Mouse (Mus musculus) cerebral cortex, adult 2 months (tissue): ENCODE results near the gene Syde2.

ENCODE experiments used
- WGBS: fragments of 180-500 bp; shearing (Covaris S2); methylation state at CpG from one replicate; pipeline ENCODE4 v1.1.7; 2018; 5-methylcytosine and 5-hydroxymethylcytosine counted together

Syde2 gene

DNA sequence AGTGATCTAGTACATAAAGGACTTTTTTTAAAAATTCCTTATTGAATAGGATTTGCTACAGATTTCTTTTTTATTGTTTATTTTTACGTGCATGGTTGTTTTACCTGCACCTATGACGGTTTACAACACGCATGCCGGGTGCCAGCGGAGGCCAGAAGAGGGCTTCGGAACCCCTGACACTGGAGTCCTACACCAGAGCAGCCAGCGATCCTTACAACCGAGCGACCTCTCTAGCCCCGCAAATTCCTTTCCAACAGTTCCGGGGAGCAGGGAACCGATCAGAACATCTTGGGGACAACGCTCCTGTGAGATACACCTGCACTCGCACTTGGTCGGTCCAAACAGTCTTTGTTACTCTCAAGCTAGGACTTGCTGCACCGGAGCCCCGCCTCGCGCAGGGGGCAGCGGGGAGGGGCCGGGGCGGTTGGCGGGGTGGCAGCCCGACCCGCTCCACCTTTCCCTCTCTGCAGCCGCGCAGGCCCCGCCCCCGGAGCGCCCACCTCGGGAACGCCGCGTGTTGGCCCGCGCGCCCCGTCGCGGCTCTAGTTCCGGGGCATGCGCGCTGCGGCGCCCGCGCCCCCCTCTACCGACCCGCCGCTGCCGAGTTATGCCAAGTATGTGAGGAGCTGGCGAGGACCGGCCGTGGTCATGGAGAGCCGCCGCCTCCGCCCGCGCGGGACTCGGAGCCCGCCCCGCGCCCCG lies at the start of gene Syde2:
Syde2 (plus strand) TSS at position 603 of the 702 bp plus-strand sequence.
- WGBS = 2% methylated on average over 53 of the region's 65 CpGs

- 15% methylated on average over 50 of the region's 50 CpGs for WGBS
Observed at GRCm38 (mm10) chr3:145938405-145939349, 49.0 kb upstream of the Syde2 start.

- WGBS = 76% methylated on average over 12 of the region's 12 CpGs
Observed at GRCm38 (mm10) chr3:145939402-145939801, 48.3 kb upstream of the Syde2 start.

DNA sequence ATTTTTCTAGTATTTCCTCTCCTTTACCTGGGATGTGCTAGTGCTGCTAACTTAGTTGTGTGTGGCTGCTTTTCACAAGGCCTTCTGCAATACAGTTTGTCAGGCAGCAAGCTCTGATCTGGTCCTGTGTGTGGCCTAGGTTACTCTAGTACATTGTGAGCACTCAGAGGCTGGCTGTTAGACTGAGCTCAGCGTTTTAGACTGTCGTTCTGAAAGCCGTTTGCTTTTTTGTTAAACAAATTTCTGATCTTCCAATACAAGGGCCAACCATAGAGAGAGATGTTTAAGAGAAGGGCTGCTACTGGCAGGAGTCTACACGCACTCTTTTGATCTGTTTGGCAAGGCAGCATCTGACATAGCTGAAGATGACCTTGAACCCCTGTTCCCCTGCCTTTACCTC lies 47.7 kb upstream of the Syde2 start:
- WGBS = 58% methylated on average over 4 of the region's 4 CpGs

- 14% methylated on average over 3 of the region's 3 CpGs for WGBS
Observed at GRCm38 (mm10) chr3:145941971-145942370, 45.7 kb upstream of the Syde2 start.

DNA sequence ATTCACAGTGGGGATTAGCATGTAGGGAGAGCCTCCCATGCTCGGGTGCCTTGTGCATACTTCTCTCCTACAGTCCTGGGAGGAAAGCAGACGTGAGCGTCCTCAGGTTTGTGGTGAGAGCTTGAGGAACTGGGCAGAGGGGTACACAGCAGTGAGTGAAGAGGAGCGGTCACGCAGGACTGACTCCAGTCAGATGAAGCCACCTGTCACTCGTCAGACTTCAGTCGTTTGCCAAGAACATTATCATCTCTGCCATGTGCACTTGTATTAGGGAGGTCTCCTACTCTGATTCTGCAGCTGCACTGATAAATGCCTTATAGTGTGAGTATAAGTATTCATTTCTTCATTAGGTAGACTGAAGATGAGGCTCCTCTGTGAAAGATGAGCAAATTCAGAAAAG lies 43.3 kb upstream of the Syde2 start:
- WGBS = 84% methylated on average over 7 of the region's 7 CpGs

DNA sequence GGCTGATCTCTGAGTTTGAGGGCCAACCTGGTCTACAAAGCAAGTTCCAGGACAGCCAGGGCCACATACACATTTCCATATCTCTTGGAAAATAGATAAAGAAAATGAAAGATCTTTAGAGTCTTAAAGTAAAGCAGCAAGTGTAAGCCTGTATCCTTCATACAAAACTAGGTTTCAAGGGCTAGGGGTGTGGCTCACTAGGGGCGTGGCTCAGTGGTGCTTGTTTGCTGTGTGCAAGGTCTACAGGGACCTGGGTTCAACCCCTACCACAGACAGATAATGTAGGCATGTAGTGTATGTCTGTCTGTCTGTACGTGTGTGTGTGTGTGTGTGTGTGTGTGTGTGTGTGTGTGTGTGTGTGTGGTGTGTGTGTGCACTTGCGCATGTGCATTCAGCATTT lies 41.8 kb upstream of the Syde2 start:
- 70% methylated on average over 3 of the region's 3 CpGs for WGBS

GRCm38 (mm10) chr3:145946654-145947053 lies 41.0 kb upstream of the Syde2 start:
- 27% methylated on average over 2 of the region's 2 CpGs for WGBS

GRCm38 (mm10) chr3:145947539-145948204 lies 40.0 kb upstream of the Syde2 start:
- 58% methylated on average over 6 of the region's 6 CpGs for WGBS

DNA sequence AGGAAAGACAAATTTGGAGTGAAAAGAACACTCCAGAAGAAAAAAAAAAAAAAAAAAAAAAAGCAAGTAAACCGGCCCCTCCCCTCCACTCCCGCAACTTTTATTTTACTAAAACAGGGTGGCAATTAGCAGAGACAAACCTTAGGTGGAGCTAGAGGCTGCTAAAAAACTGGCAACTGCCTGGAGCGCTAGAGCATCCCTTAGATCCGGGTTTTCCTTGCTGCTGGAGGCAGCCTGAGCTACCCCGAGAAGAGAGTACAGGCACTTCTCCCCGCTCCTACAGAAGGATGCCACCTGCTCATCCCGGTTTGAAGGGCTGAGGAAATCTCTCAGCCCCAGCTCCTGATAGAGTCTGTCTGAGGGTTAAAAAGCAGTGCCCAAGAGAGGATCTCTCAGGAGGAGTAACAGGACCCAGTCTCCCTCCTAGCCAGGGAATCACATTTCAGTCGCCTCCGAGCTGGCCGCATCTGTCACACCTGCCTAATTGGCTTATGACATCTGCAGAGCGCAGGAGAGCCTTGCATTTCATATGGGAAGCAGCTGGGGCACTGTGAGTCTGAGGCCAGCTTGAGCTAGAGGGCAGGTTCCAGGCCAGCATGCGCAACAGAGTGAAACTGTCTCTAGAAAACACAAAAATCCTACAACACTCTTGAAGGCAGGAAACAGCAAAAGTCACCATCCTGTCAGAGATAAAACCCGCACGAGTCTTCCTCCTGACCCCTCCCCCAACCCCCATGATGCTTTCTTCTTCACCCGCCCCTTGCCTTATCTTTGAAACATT lies 37.4 kb upstream of the Syde2 start:
- 14% methylated on average over 15 of the region's 15 CpGs for WGBS

- WGBS = 46% methylated on average over 5 of the region's 5 CpGs
Observed at GRCm38 (mm10) chr3:145950815-145951130, 36.9 kb upstream of the Syde2 start.

GRCm38 (mm10) chr3:145951287-145952165 lies 36.1 kb upstream of the Syde2 start:
- 66% methylated on average over 17 of the region's 17 CpGs for WGBS

GRCm38 (mm10) chr3:145952945-145953344 lies 34.7 kb upstream of the Syde2 start:
- WGBS = 91% methylated on average over 7 of the region's 7 CpGs

DNA sequence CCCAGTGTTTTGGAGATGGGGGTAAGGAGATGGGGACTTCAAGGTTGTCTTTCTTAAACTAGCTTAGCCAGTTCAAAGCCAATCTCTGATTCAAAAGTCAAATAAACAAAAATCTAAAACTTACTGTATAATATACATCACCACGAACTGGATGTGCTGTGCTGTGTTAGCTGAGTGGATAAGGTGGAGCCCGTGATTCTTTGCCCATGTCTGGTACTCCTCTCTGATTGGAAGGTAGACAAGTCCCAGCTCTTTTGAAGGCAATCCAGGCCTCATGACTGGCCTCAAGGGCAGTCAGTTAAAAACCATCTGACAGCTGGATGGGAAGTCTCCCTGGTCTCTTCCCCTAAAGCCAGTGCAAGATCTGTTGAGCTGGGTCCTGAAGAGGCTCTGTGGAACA lies 34.3 kb upstream of the Syde2 start:
- WGBS = 92% methylated on average over 2 of the region's 2 CpGs

DNA sequence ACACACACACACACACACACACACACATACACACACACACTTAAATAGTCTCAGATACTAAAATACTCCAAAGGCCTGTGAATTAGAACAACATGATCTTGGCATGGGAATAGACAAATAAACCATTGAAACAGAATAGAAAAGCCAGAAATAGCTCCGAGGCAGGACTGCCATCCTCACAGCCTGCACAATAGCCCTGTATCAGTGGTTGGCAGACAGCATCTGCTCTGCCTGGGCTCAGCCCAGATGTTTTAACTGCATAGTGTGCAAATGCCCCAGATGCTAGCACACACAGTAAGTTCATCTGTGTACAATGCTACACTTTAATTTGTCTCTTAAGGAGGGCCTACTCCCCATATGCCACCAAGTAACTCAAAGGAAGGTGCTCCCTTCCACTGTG lies 27.8 kb upstream of the Syde2 start:
- WGBS = 29% methylated on average over 1 of the region's 1 CpGs

GRCm38 (mm10) chr3:145962411-145962810 lies 25.3 kb upstream of the Syde2 start:
- 43% methylated on average over 9 of the region's 9 CpGs for WGBS

DNA sequence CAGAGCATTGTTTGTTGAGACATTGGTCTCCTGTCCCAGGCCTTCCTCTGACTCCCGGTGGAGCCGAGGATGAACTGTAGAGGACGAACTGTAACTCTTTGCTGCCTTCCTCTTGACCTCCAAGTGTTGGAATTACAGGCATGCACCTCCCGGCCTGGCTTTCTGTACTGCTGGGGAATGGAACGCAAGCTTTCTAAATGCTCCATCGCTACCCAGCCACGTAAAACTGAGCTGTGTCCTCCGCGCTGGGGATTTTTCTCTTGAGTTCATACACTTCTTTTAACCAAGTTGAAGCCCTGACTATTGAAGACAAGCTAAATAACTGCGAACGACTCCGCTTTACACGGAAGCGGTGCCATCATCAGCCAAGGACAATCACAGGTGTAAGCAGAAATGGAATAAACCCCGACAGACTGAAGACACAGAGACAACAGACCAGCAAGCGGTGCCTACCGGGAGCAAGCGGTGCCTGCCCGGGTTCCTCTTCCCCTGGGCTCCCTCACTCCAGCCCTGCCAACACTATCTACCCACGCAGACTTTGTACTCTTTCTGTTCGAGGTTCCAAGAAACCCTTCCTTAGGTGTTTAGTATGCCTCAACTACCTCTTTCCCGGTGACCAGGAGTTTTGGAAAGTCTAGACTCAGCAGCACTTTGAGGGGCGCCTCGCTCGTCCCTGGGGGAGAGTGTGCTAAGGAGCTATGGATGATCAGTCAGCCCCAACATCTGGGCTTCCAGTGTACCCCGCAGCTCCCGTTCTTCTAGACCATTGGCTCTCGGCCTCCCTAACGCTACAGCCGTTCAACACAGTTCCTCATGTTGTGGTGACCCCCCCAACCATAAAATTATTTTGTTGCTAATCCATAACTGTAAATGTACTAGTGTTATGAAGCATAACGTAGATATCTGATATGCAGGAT lies 24.3 kb upstream of the Syde2 start:
- 38% methylated on average over 31 of the region's 31 CpGs for WGBS

GRCm38 (mm10) chr3:145964018-145964387 lies 23.7 kb upstream of the Syde2 start:
- WGBS = 49% methylated on average over 10 of the region's 10 CpGs

DNA sequence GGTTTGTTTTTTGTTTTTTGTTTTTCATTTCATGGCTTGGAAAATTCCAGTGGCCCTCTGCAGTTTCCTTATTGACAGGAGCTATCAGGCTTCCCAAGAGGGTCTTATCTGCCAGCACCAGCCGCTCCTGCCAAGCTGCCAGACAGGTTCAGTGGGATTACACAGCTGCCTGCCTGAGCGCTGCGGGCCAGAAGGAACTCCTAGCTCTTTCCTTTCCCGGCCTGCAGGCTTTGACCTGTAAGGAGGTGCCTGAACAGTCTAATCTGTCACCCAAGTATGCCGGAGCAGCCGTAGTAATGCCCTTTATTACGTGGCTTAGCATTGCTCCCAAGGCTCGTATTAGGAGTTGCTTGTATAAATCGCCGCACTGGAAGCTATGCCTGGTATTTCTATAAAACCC lies 23.2 kb upstream of the Syde2 start:
- 47% methylated on average over 10 of the region's 10 CpGs for WGBS

DNA sequence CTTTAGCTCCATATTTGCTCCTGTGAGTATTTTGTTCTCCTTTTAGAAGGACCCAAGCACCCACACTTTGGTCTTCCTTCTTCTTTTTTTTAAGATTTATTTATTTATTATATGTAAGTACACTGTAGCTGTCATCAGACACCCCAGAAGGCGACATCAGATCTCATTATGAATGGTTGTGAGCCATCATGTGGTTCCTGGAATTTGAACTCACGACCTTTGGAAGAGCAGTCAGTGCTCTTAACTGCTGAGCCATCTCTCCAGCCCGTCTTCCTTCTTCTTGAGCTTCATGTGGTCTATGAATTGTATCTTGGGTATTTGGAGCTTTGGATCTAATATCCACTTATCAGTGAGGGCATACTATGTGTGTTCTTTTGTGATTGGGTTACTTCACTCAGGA lies 22.1 kb upstream of the Syde2 start:
- 98% methylated on average over 3 of the region's 3 CpGs for WGBS
